Mouse (Mus musculus): ENCODE measurements around the gene Sycp2l.

Sycp2l gene

GRCm38 (mm10) chr13:41113940-41114339 lies at the start of gene Sycp2l:
Gene Sycp2l, plus strand, starts transcription at chr13:41114307.
- DNase-seq (ENCODE audit: low read depth, low spot score), result no peak

GRCm38 (mm10) chr13:41067618-41068017 lies 46.5 kb upstream of the Sycp2l start:
- no peak for DNase-seq (ENCODE audit: low read depth, low spot score)

- no peak for DNase-seq (ENCODE audit: low read depth, low spot score)
These were observed 42.5 kb upstream of the Sycp2l start for GRCm38 (mm10) chr13:41071617-41072016.

GRCm38 (mm10) chr13:41073819-41074218 lies 40.3 kb upstream of the Sycp2l start:
- no peak for DNase-seq (ENCODE audit: low read depth, low spot score)

DNA sequence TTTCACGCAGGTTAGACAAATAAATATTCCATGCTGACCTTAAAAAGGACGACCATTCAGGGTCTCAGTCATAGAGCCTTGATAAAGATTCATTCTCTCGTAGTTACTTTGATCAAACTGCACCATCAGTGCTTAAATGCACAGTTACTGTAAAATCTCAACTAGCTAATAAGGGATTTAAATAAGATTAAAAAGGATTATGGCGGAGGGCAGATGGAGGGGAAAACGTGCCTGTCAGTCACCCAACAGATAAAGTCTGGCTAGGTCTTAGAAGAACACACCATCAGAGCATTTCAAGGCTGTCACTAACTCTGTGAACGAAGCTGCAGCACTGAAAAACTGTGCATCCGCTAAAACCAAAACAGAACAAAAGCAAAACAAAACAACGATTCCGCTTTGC lies 36.2 kb upstream of the Sycp2l start:
- DNase-seq (ENCODE audit: low read depth, low spot score), result no peak

- no peak for DNase-seq (ENCODE audit: low read depth, low spot score)
These were observed 35.3 kb upstream of the Sycp2l start for GRCm38 (mm10) chr13:41078690-41079420.

DNA sequence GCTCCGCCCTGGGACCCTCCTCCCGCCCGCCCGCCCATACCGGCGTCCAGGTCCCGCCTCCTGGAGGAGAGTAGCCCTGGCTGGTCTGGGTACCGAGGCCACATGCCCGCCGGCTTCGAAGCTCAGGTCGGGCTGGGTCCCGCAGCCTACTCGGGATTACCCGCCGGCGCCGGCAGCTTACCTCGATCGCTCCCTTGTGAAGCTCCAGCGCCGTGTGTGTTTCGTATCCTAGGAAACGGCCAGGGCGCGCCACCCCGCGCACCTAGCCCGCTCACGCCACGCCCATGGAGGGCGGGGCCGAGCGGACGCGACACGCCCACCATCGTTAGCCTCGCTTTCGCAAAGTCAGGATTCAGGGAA lies 34.7 kb upstream of the Sycp2l start, which contains the start of gene Mak:
TSS of gene Mak (minus strand) at position 286 of the 360 bp plus-strand sequence.
- peak; percentile 70 for DNase-seq (ENCODE audit: low read depth, low spot score)

- DNase-seq (ENCODE audit: low read depth, low spot score), result no peak
These were observed 34.2 kb upstream of the Sycp2l start for GRCm38 (mm10) chr13:41079859-41080258.

DNA sequence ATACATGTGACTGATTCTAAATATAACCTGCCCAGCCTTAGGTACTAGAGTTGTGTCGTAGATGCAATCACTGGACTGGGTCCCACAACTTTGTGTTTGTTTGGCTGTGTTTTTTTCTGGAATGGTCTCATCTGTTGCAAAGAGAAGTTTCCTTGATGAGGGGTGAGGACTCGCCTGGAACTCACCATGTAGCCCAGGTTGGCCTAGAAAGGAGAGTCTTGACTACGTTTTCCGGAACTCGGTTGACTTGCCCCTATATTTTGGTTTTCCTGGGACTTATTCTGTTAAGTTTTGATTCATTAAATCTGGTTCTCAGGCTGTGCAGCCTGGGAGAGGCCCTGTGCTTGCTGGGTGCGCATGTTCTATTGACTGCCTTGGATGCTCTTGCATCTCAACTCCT lies 33.4 kb upstream of the Sycp2l start:
- no peak for DNase-seq (ENCODE audit: low read depth, low spot score)

GRCm38 (mm10) chr13:41084521-41084920 lies 29.6 kb upstream of the Sycp2l start:
- DNase-seq (ENCODE audit: low read depth, low spot score), result no peak

DNA sequence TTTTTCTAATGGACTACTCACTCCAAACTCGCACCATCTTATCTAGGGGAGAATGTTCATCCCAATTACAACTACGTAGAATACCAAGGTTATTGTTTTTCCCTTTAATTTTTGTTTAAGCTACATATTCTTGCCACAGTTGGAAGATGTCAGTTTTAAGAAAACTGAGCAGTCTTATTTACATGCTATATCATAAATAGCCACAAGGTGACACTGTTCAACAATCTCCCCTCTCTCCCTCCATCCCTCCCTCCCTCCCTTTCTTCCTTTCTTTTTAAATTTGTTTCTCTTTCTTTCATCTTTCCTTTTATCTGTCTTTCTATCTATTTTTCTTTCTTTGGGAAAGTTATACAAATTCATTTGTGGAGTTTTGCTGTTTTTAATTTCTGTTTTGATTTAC lies 29.0 kb upstream of the Sycp2l start:
- no peak for DNase-seq (ENCODE audit: low read depth, low spot score)

- DNase-seq (ENCODE audit: low read depth, low spot score), result no peak
These were observed 25.4 kb upstream of the Sycp2l start for GRCm38 (mm10) chr13:41088746-41089145.

DNA sequence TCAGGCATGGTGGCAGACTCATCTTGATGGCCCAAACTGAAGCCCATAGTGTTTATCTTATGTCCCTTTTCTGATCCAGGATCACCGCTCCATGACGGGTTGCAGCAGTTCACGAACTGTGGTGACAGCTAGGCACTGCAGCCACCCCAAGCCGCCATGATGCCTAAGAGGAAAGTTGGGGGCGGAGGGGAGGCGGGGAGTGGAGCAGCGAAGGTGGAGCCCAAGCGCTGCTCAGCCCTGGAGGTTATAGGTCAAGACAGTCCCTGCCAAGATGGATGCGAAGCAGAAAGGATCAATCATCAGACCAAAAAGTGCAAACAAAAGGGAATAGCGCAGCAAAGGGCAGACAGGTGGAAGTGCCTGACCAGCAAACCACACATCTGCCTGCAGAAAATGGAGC lies 22.8 kb upstream of the Sycp2l start:
- no peak for DNase-seq (ENCODE audit: low read depth, low spot score)

DNA sequence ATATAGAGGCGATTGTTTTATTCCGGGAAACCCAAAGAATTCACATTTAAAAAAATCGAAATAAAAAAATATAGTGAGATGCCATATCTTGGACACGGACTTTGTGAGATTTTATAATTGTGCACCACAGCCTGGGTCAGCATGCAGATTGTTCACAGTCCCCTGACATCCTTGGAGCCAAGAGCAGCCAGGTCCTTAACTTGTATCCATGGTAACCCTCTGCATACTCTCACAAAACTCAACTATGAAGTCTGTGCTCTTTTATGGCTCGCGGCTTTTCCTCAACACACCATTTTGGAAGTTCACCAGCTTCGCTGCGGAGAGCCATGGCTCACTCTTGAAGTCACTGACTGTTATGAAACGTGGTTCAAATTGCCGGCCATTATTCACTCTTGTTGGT lies 19.9 kb upstream of the Sycp2l start:
- no peak for DNase-seq (ENCODE audit: low read depth, low spot score)

DNA sequence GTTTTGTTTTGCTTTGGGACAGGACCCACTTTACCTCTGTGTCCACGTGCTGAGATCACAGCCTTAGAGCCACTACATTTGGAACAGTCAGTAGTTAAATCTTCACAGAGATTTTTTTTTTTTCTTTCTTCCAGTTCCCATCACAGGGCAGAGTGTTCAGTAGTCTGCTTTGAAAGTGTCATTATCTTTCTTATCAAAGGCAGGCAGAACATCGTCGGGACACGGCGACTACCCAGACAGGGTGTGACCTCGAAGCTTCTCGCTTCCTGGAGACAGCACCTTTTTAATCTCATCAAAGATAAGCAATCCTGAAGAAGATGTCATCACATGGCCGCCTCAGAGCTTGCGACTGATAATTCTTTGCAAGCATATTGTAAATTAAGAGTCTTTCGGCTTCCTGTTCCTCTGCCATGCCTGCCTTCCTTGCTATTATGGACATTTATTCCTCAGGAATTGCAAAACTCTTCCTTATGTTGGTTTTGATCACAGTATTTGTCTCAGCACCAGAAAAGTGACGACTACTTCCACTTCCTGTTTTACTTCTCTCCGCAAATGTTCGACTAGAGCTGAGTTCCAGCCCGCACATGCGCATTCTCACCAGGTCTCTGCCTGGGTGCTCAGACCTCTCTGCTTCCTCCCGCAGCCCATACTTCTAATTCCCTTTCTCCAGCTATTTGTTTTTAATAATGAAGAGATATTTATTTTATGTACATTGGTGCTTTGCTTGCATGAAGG lies 16.6 kb upstream of the Sycp2l start:
- DNase-seq (ENCODE audit: low read depth, low spot score), result no peak

- no peak for DNase-seq (ENCODE audit: low read depth, low spot score)
These were observed 15.8 kb upstream of the Sycp2l start for GRCm38 (mm10) chr13:41098325-41098724.

DNA sequence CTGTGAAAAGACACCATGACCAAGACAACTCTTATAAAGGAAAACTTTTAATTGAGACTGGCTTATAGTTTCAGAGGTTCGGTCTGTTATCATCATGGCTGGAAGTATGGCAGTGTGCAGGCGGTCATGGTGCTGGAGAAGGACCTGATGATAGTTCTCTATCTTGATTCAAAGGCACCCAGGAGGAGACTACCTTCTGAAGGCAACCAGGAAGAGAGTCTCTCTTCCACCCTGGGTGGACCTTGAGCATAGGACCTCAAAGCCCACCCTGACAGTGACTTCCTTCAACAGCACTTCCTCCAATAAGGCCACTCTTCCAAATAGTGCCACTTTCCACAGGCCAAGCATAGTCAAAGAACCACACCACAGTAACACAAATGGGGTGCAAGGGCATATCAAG lies 14.1 kb upstream of the Sycp2l start:
- no peak for DNase-seq (ENCODE audit: low read depth, low spot score)

- DNase-seq (ENCODE audit: low read depth, low spot score), result no peak
These were observed 10.1 kb upstream of the Sycp2l start for GRCm38 (mm10) chr13:41103841-41104525.

GRCm38 (mm10) chr13:41105541-41105940 lies 8.6 kb upstream of the Sycp2l start:
- no peak for DNase-seq (ENCODE audit: low read depth, low spot score)

- no peak for DNase-seq (ENCODE audit: low read depth, low spot score)
These were observed 3.2 kb upstream of the Sycp2l start, which contains the start of gene Gcm2 for GRCm38 (mm10) chr13:41110935-41111334. Gene Gcm2, minus strand, starts transcription at chr13:41111035.

GRCm38 (mm10) chr13:41119152-41119945 lies 5.2 kb downstream of the Sycp2l start:
- DNase-seq (ENCODE audit: low read depth, low spot score), result no peak
